Mouse (Mus musculus) testis, adult 2 months (tissue): ENCODE measurements at regions not wholly inside any gene's neighbourhood (a gene's known extent, or its start where the extent isn't known, plus 50 kb on each side); places are given as distances from the start of the nearest gene placed in this dataset.

ENCODE experiments used
- CTCF ChIP-seq: fragments of 200-500 bp; IDR thresholded peaks from 2 replicates; pipeline ENCODE4 v1.5.1; 2012; ENCODE audit warnings: low read depth, mild to moderate bottlenecking, inconsistent platforms, low read length, moderate library complexity; ENCODE audit not compliant: control insufficient read depth, insufficient read depth, insufficient replicate concordance
- POLR2A ChIP-seq: fragments of 200-500 bp; IDR thresholded peaks from 2 replicates; pipeline ENCODE4 v1.6.1; 2012; ENCODE audit warnings: low read depth, mild to moderate bottlenecking, inconsistent platforms, low read length, moderate library complexity; ENCODE audit not compliant: control insufficient read depth

DNA sequence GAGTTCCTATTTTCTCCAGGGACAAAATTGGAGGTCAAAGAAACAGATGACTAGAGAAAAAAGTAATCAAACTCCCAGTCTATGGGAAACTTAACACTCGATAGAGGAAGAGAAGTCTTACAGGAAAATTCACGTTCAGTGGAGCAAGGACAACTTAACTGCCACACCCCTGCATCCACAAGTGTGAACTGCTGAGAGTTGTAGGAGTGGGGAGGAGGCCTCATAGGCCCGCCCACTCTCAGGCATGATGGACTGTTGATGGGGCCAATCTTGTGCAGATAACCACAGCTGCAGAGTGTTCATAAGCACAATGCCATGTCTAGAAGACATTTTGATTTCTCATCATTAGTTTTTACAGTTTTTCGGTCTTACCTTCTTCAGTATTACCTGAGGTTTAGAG lies 574.7 kb upstream of the Klf4 start:
- TF ChIP-seq CTCF = no peak
- TF ChIP-seq POLR2A = no peak
